ENCODE assay signal across 8 mouse cellular contexts in the genomic region with DNA sequence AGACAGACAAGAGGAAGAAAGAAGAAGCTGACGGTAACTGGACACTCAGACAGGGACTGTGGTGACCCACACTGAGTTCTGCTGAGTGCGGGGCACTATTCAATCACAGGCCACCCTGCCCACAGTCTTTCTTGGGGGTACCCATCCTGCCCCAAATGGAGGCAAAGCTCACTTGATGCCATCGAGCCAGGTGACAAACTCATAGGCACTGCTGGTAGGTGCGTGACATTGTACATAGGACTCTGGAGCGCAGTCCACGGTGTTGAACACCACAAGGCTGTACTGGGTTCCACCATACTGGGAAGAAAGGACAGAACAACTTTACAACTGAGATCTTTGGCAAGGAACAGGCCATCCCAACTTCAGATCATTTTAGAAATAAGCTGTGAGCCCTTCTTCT. TPM values are rescaled to one million over a fixed set of nuclear protein-coding genes. Genes with fewer than 3 reads are reported as not detected.
A peak's percentile ranks its signal among the peaks of the same experiment; 100 is the strongest.
DNase-seq lines count a peak whose midpoint lies in the region; ATAC-seq and TF ChIP-seq lines count a peak whose summit lies in the region.

No protein-coding gene starts in this region.

- no peak for TF ChIP-seq EP300 in liver, postnatal 0 days (IDR thresholded peaks at IDR 0.05; ENCODE audit: low read depth)

- H3K9me3 ChIP-seq in heart, embryonic 10.5 days, result no peaks in the 10 kb centered on the region
- H3K9me3 ChIP-seq in ES-E14 (ENCODE audit: control insufficient read depth, insufficient read depth, low read depth, low read length), result no peaks in the 10 kb centered on the region
- H3K9me3 ChIP-seq in hindbrain, embryonic 10.5 days, result no peaks in the 10 kb centered on the region
- no peaks in the 10 kb centered on the region for H3K9me3 ChIP-seq in liver, postnatal 0 days (ENCODE audit: low read length)

- H3K4me3 ChIP-seq in heart, embryonic 10.5 days, result peak overlapping the region; percentile 72
- H3K4me3 ChIP-seq in ES-E14 (ENCODE audit: insufficient read depth in 1 of 2, low read depth in 1 of 2, low read length in 2 of 2, poor library complexity in 1 of 2, severe bottlenecking in 1 of 2), result peak overlapping the region; percentile 83 to 98
- H3K4me3 ChIP-seq in hindbrain, embryonic 10.5 days, result peak overlapping the region; percentile 88
- peak overlapping the region; percentile 82 for H3K4me3 ChIP-seq in liver, postnatal 0 days (ENCODE audit: low read depth, low read length)

- peak overlapping the region; percentile 95 for H3K4me2 ChIP-seq in liver, postnatal 0 days (ENCODE audit: low read depth, low read length)

- peak; percentile 45 for ATAC-seq in liver, postnatal 0 days

- WGBS in heart, embryonic 10.5 days, result 25% methylated on average over 6 of the region's 6 CpGs
- 22% methylated on average over 6 of the region's 6 CpGs for WGBS in hindbrain, embryonic 10.5 days
- WGBS in liver, postnatal 0 days (ENCODE audit: insufficient replicate concordance), result 15% methylated on average over 6 of the region's 6 CpGs

- H3K27me3 ChIP-seq in heart, embryonic 10.5 days (ENCODE audit: insufficient read depth, poor library complexity, severe bottlenecking), result no peaks in the 10 kb centered on the region
- H3K27me3 ChIP-seq in hindbrain, embryonic 10.5 days (ENCODE audit: insufficient read depth, poor library complexity, severe bottlenecking), result no peaks in the 10 kb centered on the region
- no peaks in the 10 kb centered on the region for H3K27me3 ChIP-seq in liver, postnatal 0 days (ENCODE audit: insufficient read depth, low read length)

- no peak for TF ChIP-seq CTCF in liver, postnatal 0 days (IDR thresholded peaks at IDR 0.05; ENCODE audit: low read depth)

- peak overlapping the region; percentile 90 for H3K9ac ChIP-seq in ES-E14 (ENCODE audit: insufficient read depth, low read depth, low read length, poor library complexity, severe bottlenecking)
- H3K9ac ChIP-seq in liver, postnatal 0 days (replicated peaks), result peak overlapping the region; percentile 82

- in situ Hi-C loops in ES-E14 (cut with MboI; ENCODE audit: low sequenced_read_pairs in 2 of 2, unreplicated experiment in 2 of 2), result no loop called here

- no peak for DNase-seq in heart, embryonic 10.5 days (ENCODE audit: low spot score)
- no peak for DNase-seq in heart, adult 8-10 months (ENCODE audit: low spot score)
- no peak for DNase-seq in ES-E14 (ENCODE audit: low read depth, low spot score)
- DNase-seq in hindbrain, embryonic 10.5 days (ENCODE audit: low spot score), result no peak
- DNase-seq in liver, postnatal 0 days, result no peak
- DNase-seq in adrenal gland, adult 2 months, result no peak
- no peak for DNase-seq in T-cell, adult 2 months (ENCODE audit: low spot score)
- DNase-seq in thymus, postnatal 14 days, result no peak

- peaks cover 27% of the 10 kb centered on the region for H3K4me1 ChIP-seq in heart, embryonic 10.5 days
- H3K4me1 ChIP-seq in ES-E14 (ENCODE audit: control insufficient read depth in 2 of 2, insufficient read depth in 2 of 2, low read length in 2 of 2, poor library complexity in 1 of 2), result peaks cover 0 to 6% of the 10 kb centered on the region in 2 experiments; a peak in 1 of 4 replicates
- peaks cover 63% of the 10 kb centered on the region for H3K4me1 ChIP-seq in hindbrain, embryonic 10.5 days (replicated peaks)
- H3K4me1 ChIP-seq in liver, postnatal 0 days (ENCODE audit: insufficient read depth), result peaks cover 34% of the 10 kb centered on the region

- H3K27ac ChIP-seq in heart, embryonic 10.5 days, result peak overlapping the region; percentile 95
- H3K27ac ChIP-seq in ES-E14 (ENCODE audit: insufficient read depth, low read depth, low read length, poor library complexity, severe bottlenecking), result 0 out of 2 replicates have a peak overlapping the region, but pooled peaks have one; percentile 61
- H3K27ac ChIP-seq in hindbrain, embryonic 10.5 days, result peak overlapping the region; percentile 96
- peak overlapping the region; percentile 95 for H3K27ac ChIP-seq in liver, postnatal 0 days (ENCODE audit: low read depth)

- H3K36me3 ChIP-seq in heart, embryonic 10.5 days, result peaks cover 31% of the 10 kb centered on the region
- H3K36me3 ChIP-seq in ES-E14 (ENCODE audit: control insufficient read depth, insufficient read depth, low read length, poor library complexity, severe bottlenecking), result peaks cover 28% of the 10 kb centered on the region
- H3K36me3 ChIP-seq in hindbrain, embryonic 10.5 days, result peaks cover 44% of the 10 kb centered on the region
- H3K36me3 ChIP-seq in liver, postnatal 0 days (replicated peaks; ENCODE audit: insufficient read depth, low read length), result peaks cover 6% of the 10 kb centered on the region; the same call in 1 of the 2 replicates

TF ChIP-seq in ES-E14, 5 proteins besides CTCF, POLR2A, EP300 and RAD21:
- TF ChIP-seq CHD2 (IDR thresholded peaks at IDR 0.05; ENCODE audit: low read depth, low read length), result no peak
- no peak for TF ChIP-seq MAFK (IDR thresholded peaks at IDR 0.05; ENCODE audit: insufficient read depth, low read depth, low read length)
- TF ChIP-seq ZC3H11A (IDR thresholded peaks at IDR 0.05; ENCODE audit: borderline replicate concordance, low read depth, low read length), result no peak
- TF ChIP-seq HCFC1 (IDR thresholded peaks at IDR 0.05; ENCODE audit: borderline replicate concordance, insufficient read depth, low read length), result no peak
- no peak for TF ChIP-seq ZNF384 (IDR thresholded peaks at IDR 0.05; ENCODE audit: low read depth, low read length)
TF ChIP-seq in ES-E14: peak in this region for 0.

RNA-seq across cellular contexts. Expression of a gene that starts 0.9 kb away (rescaled TPM):
- polyA plus RNA-seq in heart, embryonic 10.5 days (2016; fragmentation: Nextera tagmentation; extraction: Ambion mirVana), result 90.5 and 95.6 TPM in 2 replicates
- 10 to 100 TPM; 79.8 to 88.1 (median 85.0) TPM for total RNA-seq in heart, adult 8-10 months (2022)
- total RNA-seq in ES-E14 (2012; rRNA removed), result 88.2 and 121 TPM in 2 replicates
- polyA plus RNA-seq in hindbrain, embryonic 10.5 days (2016; fragmentation: Nextera tagmentation; extraction: Ambion mirVana), result 187 and 223 TPM in 2 replicates
- 35.6 and 37.7 TPM in 2 replicates for polyA plus RNA-seq in liver, postnatal 0 days (2015; fragmentation: Nextera tagmentation; extraction: Ambion mirVana)
- total RNA-seq in adrenal gland, adult 2 months (2021), result 100 to 1,000 TPM in 1 of 2 experiments, 10 to 100 TPM in 1; 80.8 to 105 TPM
- polyA plus RNA-seq in adrenal gland, adult 2 months (2012; rRNA removed), result 635 and 723 TPM in 2 replicates

RNA-seq across cellular contexts. Expression of a gene that starts 4.3 kb away (rescaled TPM):
- 14.2 and 14.9 TPM in 2 replicates for polyA plus RNA-seq in heart, embryonic 10.5 days (2016; fragmentation: Nextera tagmentation; extraction: Ambion mirVana)
- total RNA-seq in heart, adult 8-10 months (2022), result 10 to 100 TPM; 14.9 to 18.5 (median 17.4) TPM
- total RNA-seq in ES-E14 (2012; rRNA removed), result 14.2 and 17.2 TPM in 2 replicates
- polyA plus RNA-seq in hindbrain, embryonic 10.5 days (2016; fragmentation: Nextera tagmentation; extraction: Ambion mirVana), result 24.4 and 28.4 TPM in 2 replicates
- 4.1 and 4.4 TPM in 2 replicates for polyA plus RNA-seq in liver, postnatal 0 days (2015; fragmentation: Nextera tagmentation; extraction: Ambion mirVana)
- total RNA-seq in adrenal gland, adult 2 months (2021), result 10 to 100 TPM; 24.2 to 28.0 TPM
- polyA plus RNA-seq in adrenal gland, adult 2 months (2012; rRNA removed), result 203 and 213 TPM in 2 replicates

RNA-seq across cellular contexts. Expression of a gene that starts 22.0 kb away (rescaled TPM):
- polyA plus RNA-seq in heart, embryonic 10.5 days (2016; fragmentation: Nextera tagmentation; extraction: Ambion mirVana), result 258 and 316 TPM in 2 replicates
- 100 to 1,000 TPM; 178 to 199 (median 189) TPM for total RNA-seq in heart, adult 8-10 months (2022)
- 144 and 205 TPM in 2 replicates for total RNA-seq in ES-E14 (2012; rRNA removed)
- 478 and 579 TPM in 2 replicates for polyA plus RNA-seq in hindbrain, embryonic 10.5 days (2016; fragmentation: Nextera tagmentation; extraction: Ambion mirVana)
- 43.5 and 49.8 TPM in 2 replicates for polyA plus RNA-seq in liver, postnatal 0 days (2015; fragmentation: Nextera tagmentation; extraction: Ambion mirVana)
- total RNA-seq in adrenal gland, adult 2 months (2021), result 100 to 1,000 TPM; 227 TPM
- 492 and 493 TPM in 2 replicates for polyA plus RNA-seq in adrenal gland, adult 2 months (2012; rRNA removed)

RNA-seq across cellular contexts. Expression of a gene that starts 34.7 kb away (rescaled TPM):
- 28.5 and 29.7 TPM in 2 replicates for polyA plus RNA-seq in heart, embryonic 10.5 days (2016; fragmentation: Nextera tagmentation; extraction: Ambion mirVana)
- total RNA-seq in heart, adult 8-10 months (2022), result 10 to 100 TPM; 17.8 to 20.6 (median 19.6) TPM
- total RNA-seq in ES-E14 (2012; rRNA removed), result 37.1 and 76.5 TPM in 2 replicates
- polyA plus RNA-seq in hindbrain, embryonic 10.5 days (2016; fragmentation: Nextera tagmentation; extraction: Ambion mirVana), result 36.3 and 40.2 TPM in 2 replicates
- 25.6 and 27.9 TPM in 2 replicates for polyA plus RNA-seq in liver, postnatal 0 days (2015; fragmentation: Nextera tagmentation; extraction: Ambion mirVana)
- total RNA-seq in adrenal gland, adult 2 months (2021), result 10 to 100 TPM; 36.3 to 42.8 TPM
- 79.5 and 90.0 TPM in 2 replicates for polyA plus RNA-seq in adrenal gland, adult 2 months (2012; rRNA removed)

RNA-seq across cellular contexts. Expression of a gene that starts 37.7 kb away (rescaled TPM):
- 73.9 and 82.1 TPM in 2 replicates for polyA plus RNA-seq in heart, embryonic 10.5 days (2016; fragmentation: Nextera tagmentation; extraction: Ambion mirVana)
- 10 to 100 TPM; 61.0 to 74.9 (median 67.2) TPM for total RNA-seq in heart, adult 8-10 months (2022)
- total RNA-seq in ES-E14 (2012; rRNA removed), result 82.5 and 94.9 TPM in 2 replicates
- 80.7 and 93.1 TPM in 2 replicates for polyA plus RNA-seq in hindbrain, embryonic 10.5 days (2016; fragmentation: Nextera tagmentation; extraction: Ambion mirVana)
- polyA plus RNA-seq in liver, postnatal 0 days (2015; fragmentation: Nextera tagmentation; extraction: Ambion mirVana), result 25.6 and 29.5 TPM in 2 replicates
- total RNA-seq in adrenal gland, adult 2 months (2021), result 100 to 1,000 TPM in 1 of 2 experiments, 10 to 100 TPM in 1; 86.3 to 105 TPM
- polyA plus RNA-seq in adrenal gland, adult 2 months (2012; rRNA removed), result 119 and 121 TPM in 2 replicates
